Mouse (Mus musculus): Measurements from ENCODE around the gene Usp20. TPM values are rescaled to one million over a fixed set of nuclear protein-coding genes. Genes with fewer than 3 reads are reported as not detected.

The Usp20 gene
- polyA plus RNA-seq, 1 experiment: 9.8 TPM

GRCm38 (mm10) chr2:31041386-31041785 lies 59.3 kb downstream of the Usp20 start:
- WGBS: 92% methylated on average over 6 of the region's 6 CpGs
- DNase-seq (ENCODE audit: low read depth in 1 of 2, low spot score in 2 of 2): no peak
- TF ChIP-seq CTCF (IDR thresholded peaks at IDR 0.05; ENCODE audit: extremely low read depth, insufficient read depth, insufficient read length, insufficient replicate concordance) (no peak), POLR2A (IDR thresholded peaks at IDR 0.05; ENCODE audit: low read depth, low read length) (no peak)
- H3K27me3 ChIP-seq (ENCODE audit: control insufficient read depth, insufficient read depth, low read length): no peaks in the 10 kb centered on the region
- no peak overlapping the region for H3K27ac ChIP-seq (ENCODE audit: insufficient read depth, low read length)
- no peak overlapping the region for H3K4me3 ChIP-seq (ENCODE audit: extremely low read depth, insufficient read depth, insufficient read length)
- peaks cover 5% of the 10 kb centered on the region; the same call in 1 of the 2 replicates for H3K4me1 ChIP-seq (ENCODE audit: control insufficient read depth, insufficient read depth, insufficient read length)
- H3K36me3 ChIP-seq (ENCODE audit: control insufficient read depth, insufficient read depth, low read length): peaks cover 33% of the 10 kb centered on the region

- no peak for DNase-seq (ENCODE audit: low read depth in 1 of 2, low spot score in 2 of 2)
- H3K4me1 ChIP-seq (ENCODE audit: control insufficient read depth, insufficient read depth, insufficient read length): no peaks in the 10 kb centered on the region
- H3K27me3 ChIP-seq (ENCODE audit: control insufficient read depth, insufficient read depth, low read length): no peaks in the 10 kb centered on the region
- H3K36me3 ChIP-seq (ENCODE audit: control insufficient read depth, insufficient read depth, low read length): peaks cover 30% of the 10 kb centered on the region
- H3K4me3 ChIP-seq (ENCODE audit: extremely low read depth, insufficient read depth, insufficient read length): no peak overlapping the region
- TF ChIP-seq POLR2A (IDR thresholded peaks at IDR 0.05; ENCODE audit: low read depth, low read length): no peak
- no peak for TF ChIP-seq CTCF (IDR thresholded peaks at IDR 0.05; ENCODE audit: extremely low read depth, insufficient read depth, insufficient read length, insufficient replicate concordance)
- H3K27ac ChIP-seq (ENCODE audit: insufficient read depth, low read length): no peak overlapping the region
- WGBS: 90% methylated on average over 6 of the region's 6 CpGs
Observed at GRCm38 (mm10) chr2:31042881-31043280, 60.8 kb downstream of the Usp20 start.

GRCm38 (mm10) chr2:31043856-31044255 lies 61.8 kb downstream of the Usp20 start:
- peaks cover 28% of the 10 kb centered on the region for H3K36me3 ChIP-seq (ENCODE audit: control insufficient read depth, insufficient read depth, low read length)
- TF ChIP-seq CTCF (IDR thresholded peaks at IDR 0.05; ENCODE audit: extremely low read depth, insufficient read depth, insufficient read length, insufficient replicate concordance) (no peak), POLR2A (IDR thresholded peaks at IDR 0.05; ENCODE audit: low read depth, low read length) (no peak)
- WGBS: 92% methylated on average over 1 of the region's 1 CpGs
- H3K27ac ChIP-seq (ENCODE audit: insufficient read depth, low read length): no peak overlapping the region
- no peak overlapping the region for H3K4me3 ChIP-seq (ENCODE audit: extremely low read depth, insufficient read depth, insufficient read length)
- DNase-seq (ENCODE audit: low read depth in 1 of 2, low spot score in 2 of 2): no peak
- no peaks in the 10 kb centered on the region for H3K27me3 ChIP-seq (ENCODE audit: control insufficient read depth, insufficient read depth, low read length)
- H3K4me1 ChIP-seq (ENCODE audit: control insufficient read depth, insufficient read depth, insufficient read length): no peaks in the 10 kb centered on the region

GRCm38 (mm10) chr2:31048037-31048436 lies 66.0 kb downstream of the Usp20 start:
- TF ChIP-seq CTCF (IDR thresholded peaks at IDR 0.05; ENCODE audit: extremely low read depth, insufficient read depth, insufficient read length, insufficient replicate concordance) (no peak), POLR2A (IDR thresholded peaks at IDR 0.05; ENCODE audit: low read depth, low read length) (no peak)
- Histone ChIP-seq H3K27me3 (ENCODE audit: control insufficient read depth, insufficient read depth, low read length) (no peaks in the 10 kb centered on the region), H3K4me1 (ENCODE audit: control insufficient read depth, insufficient read depth, insufficient read length) (no peaks in the 10 kb centered on the region), H3K4me3 (ENCODE audit: extremely low read depth, insufficient read depth, insufficient read length) (no peak overlapping the region), H3K27ac (ENCODE audit: insufficient read depth, low read length) (no peak overlapping the region), H3K36me3 (ENCODE audit: control insufficient read depth, insufficient read depth, low read length) (peaks cover 28% of the 10 kb centered on the region)
- no peak for DNase-seq (ENCODE audit: low read depth in 1 of 2, low spot score in 2 of 2)
- WGBS: 78% methylated on average over 6 of the region's 6 CpGs

DNA sequence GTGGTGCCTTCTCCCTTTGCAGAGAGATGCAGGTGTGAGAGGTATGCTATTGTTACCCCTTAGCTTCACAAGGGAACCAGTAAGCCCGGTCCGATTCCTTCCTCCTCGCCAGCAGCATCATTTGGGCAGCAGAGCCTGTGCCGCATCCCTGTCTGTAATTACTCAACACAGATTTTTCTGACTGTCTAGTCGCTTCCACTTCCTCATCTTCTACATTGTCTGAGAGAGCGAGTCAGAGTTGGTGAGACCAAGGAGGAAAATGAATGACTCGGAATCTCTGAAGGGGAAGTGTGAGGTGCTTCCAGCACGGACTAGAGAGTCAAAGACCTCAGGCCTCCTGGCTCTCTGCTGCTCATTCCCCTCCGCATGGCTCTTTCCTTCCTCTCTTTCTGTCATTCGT lies 70.4 kb downstream of the Usp20 start:
- WGBS: 84% methylated on average over 10 of the region's 10 CpGs

GRCm38 (mm10) chr2:31053426-31053825 lies 71.3 kb downstream of the Usp20 start:
- Histone ChIP-seq H3K27ac (ENCODE audit: insufficient read depth, low read length) (no peak overlapping the region), H3K4me1 (ENCODE audit: control insufficient read depth, insufficient read depth, insufficient read length) (no peaks in the 10 kb centered on the region)

More for the DNA sequence above, 70.4 kb downstream of the Usp20 start:
- H3K4me1 ChIP-seq (ENCODE audit: control insufficient read depth, insufficient read depth, insufficient read length): no peaks in the 10 kb centered on the region
- no peak overlapping the region for H3K4me3 ChIP-seq (ENCODE audit: extremely low read depth, insufficient read depth, insufficient read length)
- peaks cover 47% of the 10 kb centered on the region for H3K36me3 ChIP-seq (ENCODE audit: control insufficient read depth, insufficient read depth, low read length)
- no peak overlapping the region for H3K27ac ChIP-seq (ENCODE audit: insufficient read depth, low read length)
- DNase-seq (ENCODE audit: low read depth in 1 of 2, low spot score in 2 of 2): no peak
- no peaks in the 10 kb centered on the region for H3K27me3 ChIP-seq (ENCODE audit: control insufficient read depth, insufficient read depth, low read length)
- TF ChIP-seq POLR2A (IDR thresholded peaks at IDR 0.05; ENCODE audit: low read depth, low read length) (no peak), CTCF (IDR thresholded peaks at IDR 0.05; ENCODE audit: extremely low read depth, insufficient read depth, insufficient read length, insufficient replicate concordance) (no peak)

DNA sequence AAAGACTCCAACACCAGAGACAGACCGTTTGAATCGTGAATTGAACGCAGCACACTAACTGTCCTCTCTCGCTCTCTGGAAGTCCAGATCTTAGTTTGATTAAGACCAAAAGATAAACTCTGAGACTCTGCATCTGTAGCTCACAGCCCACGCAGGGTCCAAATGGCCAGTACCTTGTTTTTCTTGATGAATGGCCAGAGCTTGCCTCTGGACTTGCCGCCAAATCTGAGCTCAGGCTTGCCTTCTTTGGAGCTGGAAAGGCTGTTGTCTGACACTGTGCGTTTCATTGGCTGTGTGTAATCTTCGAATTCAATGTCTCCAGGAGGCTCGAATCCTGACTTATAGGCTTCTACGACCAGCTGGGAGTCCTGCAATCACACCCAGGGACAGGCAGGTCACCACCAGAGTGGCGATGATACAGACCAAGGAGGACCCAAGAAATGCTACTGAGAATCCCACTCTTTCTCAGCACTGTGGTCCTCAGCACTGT lies 71.8 kb downstream of the Usp20 start:
- WGBS: 95% methylated on average over 11 of the region's 11 CpGs
- Histone ChIP-seq H3K27me3 (ENCODE audit: control insufficient read depth, insufficient read depth, low read length) (no peaks in the 10 kb centered on the region), H3K4me1 (ENCODE audit: control insufficient read depth, insufficient read depth, insufficient read length) (no peaks in the 10 kb centered on the region), H3K36me3 (ENCODE audit: control insufficient read depth, insufficient read depth, low read length) (peaks cover 54% of the 10 kb centered on the region), H3K27ac (ENCODE audit: insufficient read depth, low read length) (no peak overlapping the region), H3K4me3 (ENCODE audit: extremely low read depth, insufficient read depth, insufficient read length) (no peak overlapping the region)
- no peak for DNase-seq (ENCODE audit: low read depth in 1 of 2, low spot score in 2 of 2)
- TF ChIP-seq POLR2A (IDR thresholded peaks at IDR 0.05; ENCODE audit: low read depth, low read length) (no peak), CTCF (IDR thresholded peaks at IDR 0.05; ENCODE audit: extremely low read depth, insufficient read depth, insufficient read length, insufficient replicate concordance) (no peak)

More at GRCm38 (mm10) chr2:31053426-31053825, 71.3 kb downstream of the Usp20 start:
- H3K27me3 ChIP-seq (ENCODE audit: control insufficient read depth, insufficient read depth, low read length): no peaks in the 10 kb centered on the region
- no peak for DNase-seq (ENCODE audit: low read depth in 1 of 2, low spot score in 2 of 2)
- peaks cover 52% of the 10 kb centered on the region for H3K36me3 ChIP-seq (ENCODE audit: control insufficient read depth, insufficient read depth, low read length)
- 95% methylated on average over 13 of the region's 13 CpGs for WGBS
- TF ChIP-seq CTCF (IDR thresholded peaks at IDR 0.05; ENCODE audit: extremely low read depth, insufficient read depth, insufficient read length, insufficient replicate concordance): no peak
- H3K4me3 ChIP-seq (ENCODE audit: extremely low read depth, insufficient read depth, insufficient read length): no peak overlapping the region

Measured in spleen, adult 2 months (tissue).